ENCODE assay signal across 10 mouse cellular contexts in the genomic region with DNA sequence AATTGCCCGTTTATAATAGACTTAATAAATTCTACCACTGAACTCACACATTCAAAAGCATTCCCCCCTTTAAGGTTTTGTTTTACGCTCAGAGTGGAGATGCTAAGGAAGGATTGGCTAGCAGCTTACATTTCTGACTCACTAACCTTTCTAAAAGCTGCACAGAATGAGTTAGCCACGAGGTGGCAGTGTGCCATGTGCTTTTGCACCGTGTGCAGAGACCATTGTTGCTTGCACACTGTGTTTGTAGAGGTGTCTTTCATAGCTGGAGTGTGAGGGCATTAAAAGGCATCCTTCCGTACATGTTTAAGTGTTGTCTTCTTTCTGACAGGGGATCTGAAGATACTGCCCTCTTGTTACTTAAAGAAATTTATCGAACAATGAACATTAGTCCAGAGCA. TPM values are rescaled to one million over a fixed set of nuclear protein-coding genes. Genes with fewer than 3 reads are reported as not detected.
DNase-seq lines count a peak whose midpoint lies in the region; ATAC-seq and TF ChIP-seq lines count a peak whose summit lies in the region.
"Had no signal": no experiment of that assay in that cellular context is flagged by ENCODE, and none has a peak within 500 bp of the region (broad histone marks: within the 10 kb centered on the region; RNA-seq: fewer than 3 reads in every experiment).

No protein-coding gene starts in this region.

- ATAC-seq in intestine, embryonic 14.5 days (replicated peaks; ENCODE audit: low FRiP score, low TSS enrichment, low read depth) = no peak
- no peak for ATAC-seq in intestine, embryonic 15.5 days
- peak; percentile 40 for ATAC-seq in activated CD4-positive, CD25-positive, alpha-beta regulatory T cell, adult 4 months
- peak; percentile 71; the same call in 1 of the 2 replicates for ATAC-seq in stomach, postnatal 0 days (ENCODE audit: low FRiP score, low TSS enrichment)

- H3K9me3 ChIP-seq in intestine, embryonic 14.5 days (ENCODE audit: control insufficient read depth, low read length) = no peaks in the 10 kb centered on the region
- H3K9me3 ChIP-seq in intestine, embryonic 15.5 days = no peaks in the 10 kb centered on the region
- H3K9me3 ChIP-seq in stomach, postnatal 0 days (ENCODE audit: control insufficient read depth, low read length) = no peaks in the 10 kb centered on the region
- H3K9me3 ChIP-seq: embryonic facial prominence, embryonic 15.5 days had no signal

- no peak for TF ChIP-seq EP300 in stomach, postnatal 0 days (optimal IDR thresholded peaks at IDR 0.05)

- peak; percentile 64 for DNase-seq in intestine, embryonic 14.5 days (ENCODE audit: low spot score)
- DNase-seq in heart, postnatal 4 days = peak; percentile 66
- peak; percentile 41 to 63 for DNase-seq in layer of hippocampus, postnatal 14 days (ENCODE audit: low spot score in 2 of 2)
- DNase-seq in mesoderm, embryonic 11.5 days (ENCODE audit: low read depth, low spot score) = peak; percentile 74
- peak; percentile 71 for DNase-seq in stomach, postnatal 0 days (ENCODE audit: low spot score)

- H3K27ac ChIP-seq in intestine, embryonic 14.5 days (ENCODE audit: low read depth) = no peak overlapping the region
- H3K27ac ChIP-seq in intestine, embryonic 15.5 days = no peak overlapping the region
- H3K27ac ChIP-seq in cortical plate, adult 2 months (ENCODE audit: insufficient read depth, low read length) = no peak overlapping the region
- no peak overlapping the region for H3K27ac ChIP-seq in stomach, postnatal 0 days (replicated peaks)
- H3K27ac ChIP-seq: embryonic facial prominence, embryonic 15.5 days had no signal

- TF ChIP-seq POLR2A in cortical plate, adult 2 months (IDR thresholded peaks at IDR 0.05; ENCODE audit: extremely low read depth, insufficient read depth, low read length) = no peak

- H3K4me1 ChIP-seq in intestine, embryonic 14.5 days (replicated peaks; ENCODE audit: control insufficient read depth, insufficient read depth, low read length) = no peaks in the 10 kb centered on the region
- no peaks in the 10 kb centered on the region for H3K4me1 ChIP-seq in intestine, embryonic 15.5 days (replicated peaks)
- H3K4me1 ChIP-seq in cortical plate, adult 2 months (ENCODE audit: control insufficient read depth, insufficient read depth, low read length) = no peaks in the 10 kb centered on the region
- H3K4me1 ChIP-seq in stomach, postnatal 0 days (replicated peaks; ENCODE audit: control insufficient read depth, insufficient read depth) = no peaks in the 10 kb centered on the region
- H3K4me1 ChIP-seq: embryonic facial prominence, embryonic 15.5 days had no signal

- H3K9ac ChIP-seq in intestine, embryonic 14.5 days (ENCODE audit: low read length) = no peak overlapping the region
- no peak overlapping the region for H3K9ac ChIP-seq in intestine, embryonic 15.5 days
- H3K9ac ChIP-seq in stomach, postnatal 0 days (ENCODE audit: low read length) = no peak overlapping the region
- H3K9ac ChIP-seq: embryonic facial prominence, embryonic 15.5 days had no signal

- no peak overlapping the region for H3K4me3 ChIP-seq in intestine, embryonic 14.5 days (ENCODE audit: low read depth, low read length)
- no peak overlapping the region for H3K4me3 ChIP-seq in intestine, embryonic 15.5 days (replicated peaks)
- H3K4me3 ChIP-seq in cortical plate, adult 2 months (ENCODE audit: insufficient read depth, low read length) = no peak overlapping the region
- H3K4me3 ChIP-seq in stomach, postnatal 0 days (ENCODE audit: low read depth, low read length) = no peak overlapping the region
- H3K4me3 ChIP-seq: embryonic facial prominence, embryonic 15.5 days; myocyte had no signal

- peak; percentile 78 for TF ChIP-seq CTCF in cortical plate, adult 2 months (IDR thresholded peaks at IDR 0.05; ENCODE audit: extremely low read depth, insufficient read depth, low read length)
- peak; percentile 90 for TF ChIP-seq CTCF in stomach, postnatal 0 days (IDR thresholded peaks at IDR 0.05; ENCODE audit: low read depth)

- no peak overlapping the region for H3K4me2 ChIP-seq in intestine, embryonic 14.5 days (ENCODE audit: low read length)
- no peak overlapping the region for H3K4me2 ChIP-seq in intestine, embryonic 15.5 days (replicated peaks)
- H3K4me2 ChIP-seq in stomach, postnatal 0 days (replicated peaks; ENCODE audit: low read depth) = no peak overlapping the region
- H3K4me2 ChIP-seq: embryonic facial prominence, embryonic 15.5 days had no signal

- no peaks in the 10 kb centered on the region for H3K27me3 ChIP-seq in intestine, embryonic 14.5 days (replicated peaks; ENCODE audit: control insufficient read depth, insufficient read depth, low read length)
- no peaks in the 10 kb centered on the region for H3K27me3 ChIP-seq in intestine, embryonic 15.5 days (replicated peaks)
- H3K27me3 ChIP-seq in stomach, postnatal 0 days (ENCODE audit: control insufficient read depth, insufficient read depth, low read length) = no peaks in the 10 kb centered on the region
- H3K27me3 ChIP-seq: embryonic facial prominence, embryonic 15.5 days had no signal

- WGBS in intestine, embryonic 14.5 days = 50% methylated on average over 6 of the region's 6 CpGs
- 49% methylated on average over 6 of the region's 6 CpGs for WGBS in intestine, embryonic 15.5 days
- WGBS in stomach, postnatal 0 days = 44% methylated on average over 6 of the region's 6 CpGs

- H3K36me3 ChIP-seq in intestine, embryonic 14.5 days (ENCODE audit: control insufficient read depth, insufficient read depth, low read length) = peaks cover 88% of the 10 kb centered on the region
- H3K36me3 ChIP-seq in intestine, embryonic 15.5 days = peaks cover 37% of the 10 kb centered on the region
- H3K36me3 ChIP-seq in stomach, postnatal 0 days (ENCODE audit: control insufficient read depth, insufficient read depth, low read length) = peaks cover 31% of the 10 kb centered on the region

RNA-seq across cellular contexts. Expression of gene Sec23ip, which starts 34.6 kb away (rescaled TPM):
- polyA plus RNA-seq in intestine, embryonic 14.5 days (2014; fragmentation: Nextera tagmentation; extraction: Ambion mirVana) = 34.0 and 35.3 TPM in 2 replicates
- 29.9 and 31.6 TPM in 2 replicates for polyA plus RNA-seq in intestine, embryonic 15.5 days (2015; fragmentation: Nextera tagmentation; extraction: Ambion mirVana)
- 10 to 100 TPM; 29.9 to 34.2 TPM for polyA plus RNA-seq in activated CD4-positive, CD25-positive, alpha-beta regulatory T cell, adult 4 months (2017; shearing (Covaris generic))
- polyA plus RNA-seq in cortical plate, adult 2 months (2012; rRNA removed) = 18.2 and 18.4 TPM in 2 replicates
- 10 to 100 TPM; 34.9 to 36.3 TPM for total RNA-seq in heart, postnatal 4 days (2021)
- total RNA-seq in layer of hippocampus, postnatal 14 days (2021) = 10 to 100 TPM; 47.2 to 49.3 TPM
- polyA plus RNA-seq in stomach, postnatal 0 days (2015; fragmentation: Nextera tagmentation; extraction: Ambion mirVana) = 17.9 and 18.3 TPM in 2 replicates

RNA-seq across cellular contexts. Expression of gene Mcmbp, which starts 39.0 kb away (rescaled TPM):
- 71.6 and 75.0 TPM in 2 replicates for polyA plus RNA-seq in intestine, embryonic 14.5 days (2014; fragmentation: Nextera tagmentation; extraction: Ambion mirVana)
- 53.4 and 57.9 TPM in 2 replicates for polyA plus RNA-seq in intestine, embryonic 15.5 days (2015; fragmentation: Nextera tagmentation; extraction: Ambion mirVana)
- 10 to 100 TPM; 64.4 to 86.7 TPM for polyA plus RNA-seq in activated CD4-positive, CD25-positive, alpha-beta regulatory T cell, adult 4 months (2017; shearing (Covaris generic))
- polyA plus RNA-seq in cortical plate, adult 2 months (2012; rRNA removed) = 14.2 and 15.6 TPM in 2 replicates
- total RNA-seq in heart, postnatal 4 days (2021) = 10 to 100 TPM; 43.8 to 45.7 TPM
- 10 to 100 TPM; 24.0 to 29.1 TPM for total RNA-seq in layer of hippocampus, postnatal 14 days (2021)
- polyA plus RNA-seq in stomach, postnatal 0 days (2015; fragmentation: Nextera tagmentation; extraction: Ambion mirVana) = 36.8 and 37.1 TPM in 2 replicates

Comparison
In these comparisons a context has a peak if more than half of its experiments do, and no peak if none do; other contexts are left out.
1. ATAC-seq: peak in activated CD4-positive, CD25-positive, alpha-beta regulatory T cell, adult 4 months (single experiment) and stomach, postnatal 0 days (single experiment); none in intestine, embryonic 14.5 days (single experiment) and intestine, embryonic 15.5 days (single experiment).
2. Peak in every context shown above with its lines, with median percentiles within 50 percentile points of each other: DNase-seq.